Mouse (Mus musculus) cerebellum, adult 2 months (tissue): ENCODE data around the gene Smoc1.

ENCODE experiments used
- CTCF ChIP-seq: fragments of 200-500 bp; IDR thresholded peaks from 2 replicates; pipeline ENCODE4 v1.5.1; 2011; ENCODE audit warnings: low read depth, mild to moderate bottlenecking, control low read depth, low read length, moderate library complexity, borderline replicate concordance; ENCODE audit not compliant: insufficient read depth
- POLR2A ChIP-seq: fragments of 200-500 bp; IDR thresholded peaks from 2 replicates; pipeline ENCODE4 v1.6.1; 2011; ENCODE audit warnings: low read length, control low read depth, borderline replicate concordance; ENCODE audit not compliant: insufficient read depth

GRCm38 (mm10) chr12:81120301-81120700 is 93.7 kb downstream of the Smoc1 start:
- TF ChIP-seq POLR2A, result no peak
- TF ChIP-seq CTCF, result no peak
